Mouse (Mus musculus): ENCODE results near the gene Dynlrb1. TPM values are rescaled to one million over a fixed set of nuclear protein-coding genes. Genes with fewer than 3 reads are reported as not detected.

Gene Dynlrb1
- polyA plus RNA-seq, 1 experiment from 2014 or later, result 784 TPM

- Histone ChIP-seq H3K4me1 (replicated peaks; ENCODE audit: control insufficient read depth, insufficient read depth, low read length) (no peaks in the 10 kb centered on the region), H3K36me3 (replicated peaks; ENCODE audit: control insufficient read depth, insufficient read depth) (peaks cover 87% of the 10 kb centered on the region), H3K9ac (no peak overlapping the region), H3K4me2 (replicated peaks) (no peak overlapping the region), H3K27ac (no peak overlapping the region), H3K9me3 (ENCODE audit: control insufficient read depth, low read length) (no peaks in the 10 kb centered on the region), H3K4me3 (replicated peaks; ENCODE audit: low read length) (no peak overlapping the region), H3K27me3 (ENCODE audit: control insufficient read depth, insufficient read depth, low read length) (no peaks in the 10 kb centered on the region)
- no peak for ATAC-seq (ENCODE audit: low FRiP score)
- DNase-seq (ENCODE audit: low spot score), result no peak
- WGBS, result 100% methylated on average over 1 of the region's 1 CpGs
Observed at GRCm38 (mm10) chr2:155248206-155248605, 11.9 kb downstream of the Dynlrb1 start.

GRCm38 (mm10) chr2:155248718-155249117, 12.4 kb downstream of the Dynlrb1 start:
- H3K4me2 ChIP-seq (replicated peaks), result no peak overlapping the region
- WGBS, result 94% methylated on average over 2 of the region's 2 CpGs
- DNase-seq (ENCODE audit: low spot score), result no peak
- H3K36me3 ChIP-seq (replicated peaks; ENCODE audit: control insufficient read depth, insufficient read depth), result peaks cover 82% of the 10 kb centered on the region
- no peaks in the 10 kb centered on the region for H3K27me3 ChIP-seq (ENCODE audit: control insufficient read depth, insufficient read depth, low read length)
- H3K9ac ChIP-seq, result no peak overlapping the region
- ATAC-seq (ENCODE audit: low FRiP score), result no peak
- no peak overlapping the region for H3K4me3 ChIP-seq (replicated peaks; ENCODE audit: low read length)
- no peaks in the 10 kb centered on the region for H3K9me3 ChIP-seq (ENCODE audit: control insufficient read depth, low read length)
- no peaks in the 10 kb centered on the region for H3K4me1 ChIP-seq (replicated peaks; ENCODE audit: control insufficient read depth, insufficient read depth, low read length)
- H3K27ac ChIP-seq, result no peak overlapping the region

- Histone ChIP-seq H3K4me3 (replicated peaks; ENCODE audit: low read length) (no peak overlapping the region), H3K4me2 (replicated peaks) (no peak overlapping the region), H3K9ac (no peak overlapping the region), H3K9me3 (ENCODE audit: control insufficient read depth, low read length) (no peaks in the 10 kb centered on the region), H3K27me3 (ENCODE audit: control insufficient read depth, insufficient read depth, low read length) (no peaks in the 10 kb centered on the region), H3K27ac (no peak overlapping the region), H3K36me3 (replicated peaks; ENCODE audit: control insufficient read depth, insufficient read depth) (peaks cover 73% of the 10 kb centered on the region), H3K4me1 (replicated peaks; ENCODE audit: control insufficient read depth, insufficient read depth, low read length) (no peaks in the 10 kb centered on the region)
- 92% methylated on average over 5 of the region's 5 CpGs for WGBS
- no peak for ATAC-seq (ENCODE audit: low FRiP score)
- DNase-seq (ENCODE audit: low spot score), result no peak
Observed at GRCm38 (mm10) chr2:155249588-155249987, 13.3 kb downstream of the Dynlrb1 start.

GRCm38 (mm10) chr2:155265526-155265925, 29.2 kb downstream of the Dynlrb1 start:
- 88% methylated on average over 6 of the region's 6 CpGs for WGBS
- ATAC-seq (ENCODE audit: low FRiP score), result no peak
- no peak for DNase-seq (ENCODE audit: low spot score)
- H3K4me3 ChIP-seq (replicated peaks; ENCODE audit: low read length), result no peak overlapping the region
- no peaks in the 10 kb centered on the region for H3K4me1 ChIP-seq (replicated peaks; ENCODE audit: control insufficient read depth, insufficient read depth, low read length)
- H3K27me3 ChIP-seq (ENCODE audit: control insufficient read depth, insufficient read depth, low read length), result no peaks in the 10 kb centered on the region
- H3K4me2 ChIP-seq (replicated peaks), result no peak overlapping the region
- H3K36me3 ChIP-seq (replicated peaks; ENCODE audit: control insufficient read depth, insufficient read depth), result no peaks in the 10 kb centered on the region
- H3K27ac ChIP-seq, result no peak overlapping the region
- no peak overlapping the region for H3K9ac ChIP-seq
- H3K9me3 ChIP-seq (ENCODE audit: control insufficient read depth, low read length), result no peaks in the 10 kb centered on the region

- H3K27ac ChIP-seq, result no peak overlapping the region
- H3K9me3 ChIP-seq (ENCODE audit: control insufficient read depth, low read length), result no peaks in the 10 kb centered on the region
- H3K4me2 ChIP-seq (replicated peaks), result no peak overlapping the region
- H3K4me3 ChIP-seq (replicated peaks; ENCODE audit: low read length), result no peak overlapping the region
- ATAC-seq (ENCODE audit: low FRiP score) (no peak), DNase-seq (ENCODE audit: low spot score) (no peak)
- H3K4me1 ChIP-seq (replicated peaks; ENCODE audit: control insufficient read depth, insufficient read depth, low read length), result no peaks in the 10 kb centered on the region
- WGBS, result 84% methylated on average over 5 of the region's 5 CpGs
- no peak overlapping the region for H3K9ac ChIP-seq
- no peaks in the 10 kb centered on the region for H3K27me3 ChIP-seq (ENCODE audit: control insufficient read depth, insufficient read depth, low read length)
- H3K36me3 ChIP-seq (replicated peaks; ENCODE audit: control insufficient read depth, insufficient read depth), result no peaks in the 10 kb centered on the region
Observed at GRCm38 (mm10) chr2:155266896-155267295, 30.6 kb downstream of the Dynlrb1 start.

GRCm38 (mm10) chr2:155271957-155272356, 35.6 kb downstream of the Dynlrb1 start:
- Histone ChIP-seq H3K9ac (no peak overlapping the region), H3K4me1 (replicated peaks; ENCODE audit: control insufficient read depth, insufficient read depth, low read length) (peaks cover under 1% of the 10 kb centered on the region), H3K27ac (no peak overlapping the region), H3K4me3 (replicated peaks; ENCODE audit: low read length) (no peak overlapping the region), H3K9me3 (ENCODE audit: control insufficient read depth, low read length) (no peaks in the 10 kb centered on the region), H3K27me3 (ENCODE audit: control insufficient read depth, insufficient read depth, low read length) (no peaks in the 10 kb centered on the region), H3K4me2 (replicated peaks) (no peak overlapping the region), H3K36me3 (replicated peaks; ENCODE audit: control insufficient read depth, insufficient read depth) (no peaks in the 10 kb centered on the region)
- ATAC-seq (ENCODE audit: low FRiP score) (no peak), DNase-seq (ENCODE audit: low spot score) (no peak)
- 85% methylated on average over 6 of the region's 6 CpGs for WGBS

- Histone ChIP-seq H3K9ac (no peak overlapping the region), H3K27ac (no peak overlapping the region), H3K4me2 (replicated peaks) (no peak overlapping the region), H3K9me3 (ENCODE audit: control insufficient read depth, low read length) (no peaks in the 10 kb centered on the region), H3K27me3 (ENCODE audit: control insufficient read depth, insufficient read depth, low read length) (no peaks in the 10 kb centered on the region), H3K4me3 (replicated peaks; ENCODE audit: low read length) (no peak overlapping the region), H3K36me3 (replicated peaks; ENCODE audit: control insufficient read depth, insufficient read depth) (0 out of 2 replicates have a peak, but pooled peaks cover under 1% of the 10 kb centered on the region), H3K4me1 (replicated peaks; ENCODE audit: control insufficient read depth, insufficient read depth, low read length) (peaks cover 7% of the 10 kb centered on the region)
- WGBS, result 79% methylated on average over 10 of the region's 10 CpGs
- no peak for DNase-seq (ENCODE audit: low spot score)
- no peak for ATAC-seq (ENCODE audit: low FRiP score)
Observed at GRCm38 (mm10) chr2:155272396-155273170, 36.2 kb downstream of the Dynlrb1 start.

- no peak for DNase-seq (ENCODE audit: low spot score)
- 90% methylated on average over 8 of the region's 8 CpGs for WGBS
- Histone ChIP-seq H3K36me3 (replicated peaks; ENCODE audit: control insufficient read depth, insufficient read depth) (peaks cover 10% of the 10 kb centered on the region; the same call in 1 of the 2 replicates), H3K9ac (no peak overlapping the region), H3K4me1 (replicated peaks; ENCODE audit: control insufficient read depth, insufficient read depth, low read length) (peaks cover 8% of the 10 kb centered on the region), H3K4me2 (replicated peaks) (no peak overlapping the region), H3K4me3 (replicated peaks; ENCODE audit: low read length) (no peak overlapping the region), H3K27ac (no peak overlapping the region), H3K27me3 (ENCODE audit: control insufficient read depth, insufficient read depth, low read length) (no peaks in the 10 kb centered on the region), H3K9me3 (ENCODE audit: control insufficient read depth, low read length) (no peaks in the 10 kb centered on the region)
- ATAC-seq (ENCODE audit: low FRiP score), result no peak
Observed at GRCm38 (mm10) chr2:155273603-155274002, 37.3 kb downstream of the Dynlrb1 start.

GRCm38 (mm10) chr2:155276195-155276594, 39.9 kb downstream of the Dynlrb1 start, which contains the start of gene Map1lc3a:
TSS of gene Map1lc3a (plus strand) at chr2:155276297.
- Histone ChIP-seq H3K9me3 (ENCODE audit: control insufficient read depth, low read length) (no peaks in the 10 kb centered on the region), H3K4me1 (replicated peaks; ENCODE audit: control insufficient read depth, insufficient read depth, low read length) (peaks cover 8% of the 10 kb centered on the region), H3K36me3 (replicated peaks; ENCODE audit: control insufficient read depth, insufficient read depth) (peaks cover 24% of the 10 kb centered on the region; the same call in 1 of the 2 replicates), H3K27ac (peak within 1 kb of the TSS; percentile 94), H3K27me3 (ENCODE audit: control insufficient read depth, insufficient read depth, low read length) (no peaks in the 10 kb centered on the region), H3K9ac (peak within 1 kb of the TSS; percentile 97), H3K4me3 (replicated peaks; ENCODE audit: low read length) (peak within 1 kb of the TSS; percentile 99), H3K4me2 (replicated peaks) (peak within 1 kb of the TSS; percentile 93)
- ATAC-seq (ENCODE audit: low FRiP score) (peak; percentile 93), DNase-seq (ENCODE audit: low spot score) (peak; percentile 98)
- WGBS, result under 1% methylated on average over 47 of the region's 47 CpGs

Measured in hindbrain, embryonic 14.5 days (tissue).